Mouse (Mus musculus) bone marrow macrophage, adult 2 months (primary cell): ENCODE measurements around the gene Mmgt1.

Experiments
- CTCF ChIP-seq: IDR thresholded peaks from 2 replicates; pipeline ENCODE4 v1.5.1; 2012; ENCODE audit warnings: low read depth, mild to moderate bottlenecking, low read length, moderate library complexity
- POLR2A ChIP-seq: IDR thresholded peaks from 2 replicates; pipeline ENCODE4 v1.6.1; 2012; ENCODE audit warnings: mild to moderate bottlenecking, low read depth, low read length, borderline replicate concordance

DNA sequence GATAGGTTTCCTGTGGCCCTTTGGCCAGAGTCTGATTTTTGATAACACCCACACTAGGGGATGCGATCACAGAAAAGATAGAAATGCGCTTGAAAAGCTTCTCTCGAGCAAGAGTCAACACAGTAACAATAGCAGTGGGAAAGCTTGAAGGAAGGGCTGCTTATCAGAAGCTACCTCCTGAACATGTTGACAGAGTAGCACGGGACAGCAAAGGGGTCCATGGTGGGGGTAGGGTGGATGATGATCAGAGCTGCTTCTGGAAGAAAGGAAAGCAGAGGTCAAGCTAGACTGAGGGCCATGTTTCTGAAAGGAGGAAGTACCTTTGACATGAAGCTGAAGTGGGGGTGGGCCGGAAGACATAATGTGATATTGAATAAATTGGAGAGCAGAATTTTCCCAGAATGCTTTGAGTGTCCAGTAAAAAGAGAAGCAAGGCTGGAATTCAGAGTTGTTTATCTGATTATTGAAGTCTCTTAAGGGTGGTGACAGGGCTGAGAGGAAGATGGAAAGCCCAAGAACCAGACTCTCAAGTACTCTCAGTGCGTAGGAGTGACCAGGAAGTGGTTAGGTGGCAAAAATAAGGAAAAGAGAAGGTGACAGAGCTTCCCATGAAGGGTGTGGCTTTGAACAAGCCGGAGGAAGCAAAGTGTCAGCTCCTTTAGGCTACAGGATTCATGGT lies 9.3 kb upstream of the Mmgt1 start:
- TF ChIP-seq CTCF (no peak), POLR2A (no peak)
